Mouse (Mus musculus) gastrocnemius, postnatal 4 days (tissue): ENCODE measurements around the gene Olfr1200. TPM values are rescaled to one million over a fixed set of nuclear protein-coding genes. Genes with fewer than 3 reads are reported as not detected.

Experiments used
- DNase-seq, 2 experiments: peaks; one replicate each; pipeline ENCODE4 v3.0.0; 2021 to 2022; ENCODE audit warnings: low spot score in 2 of 2, mixed read lengths in 2 of 2
- long read RNA-seq, 2 experiments: library from polyadenylated mRNA; stranded (forward); transcript quantifications; one replicate each; pipeline ENCODE4 v2.0.0; 2021
- total RNA-seq, 2 experiments: library from RNA; stranded (reverse); gene quantifications; 2 replicates each; pipeline ENCODE4 v1.2.3; 2021

Gene Olfr1200
- not detected for total RNA-seq
- long read RNA-seq, experiment 1, result 0 reads
- long read RNA-seq, experiment 2, result 0 reads

GRCm38 (mm10) chr2:88770388-88770787 lies at the start of gene Olfr1200:
Gene Olfr1200, minus strand, starts transcription at chr2:88770488.
- DNase-seq, result no peak

GRCm38 (mm10) chr2:88814196-88814595 lies 43.9 kb upstream of the Olfr1200 start, which contains the start of gene Olfr1202:
Gene Olfr1202, plus strand, starts transcription at chr2:88814496.
- DNase-seq, result no peak

GRCm38 (mm10) chr2:88792736-88793135 lies 22.4 kb upstream of the Olfr1200 start, which contains the start of gene Olfr1201:
Gene Olfr1201, plus strand, starts transcription at chr2:88793036.
- no peak for DNase-seq

GRCm38 (mm10) chr2:88760369-88760768 lies 9.9 kb downstream of the Olfr1200 start, which contains the start of gene Olfr1199:
Gene Olfr1199, minus strand, starts transcription at chr2:88760469.
- DNase-seq, result no peak

- DNase-seq, result no peak
These were observed 19.0 kb downstream of the Olfr1200 start, which contains the start of gene Olfr1198 for GRCm38 (mm10) chr2:88751270-88751669. Gene Olfr1198, minus strand, starts transcription at chr2:88751370.

GRCm38 (mm10) chr2:88743379-88743778 lies 26.9 kb downstream of the Olfr1200 start:
- DNase-seq, result no peak

- no peak for DNase-seq
These were observed 38.0 kb downstream of the Olfr1200 start, which contains the start of gene Olfr1197 for GRCm38 (mm10) chr2:88732266-88732665. Gene Olfr1197, minus strand, starts transcription at chr2:88732366.

Other genes starting within 250 kb of the Olfr1200 start
- not detected for gene Olfr1188, start 213.6 kb downstream of the Olfr1200 start, total RNA-seq
- gene Olfr1189, start 184.0 kb downstream of the Olfr1200 start, total RNA-seq, result not detected
- gene Olfr1191-ps1, start 129.9 kb downstream of the Olfr1200 start, total RNA-seq, result not detected
- gene Olfr1192-ps1, start 122.0 kb downstream of the Olfr1200 start, total RNA-seq, result not detected
- gene Olfr1193, start 94.9 kb downstream of the Olfr1200 start, total RNA-seq, result not detected
- gene Olfr1195, start 81.3 kb downstream of the Olfr1200 start, total RNA-seq, result not detected
- gene Olfr1196, start 65.9 kb downstream of the Olfr1200 start, total RNA-seq, result not detected
- not detected for gene Olfr1197, start 38.1 kb downstream of the Olfr1200 start, total RNA-seq
- gene Olfr1198, start 19.1 kb downstream of the Olfr1200 start, total RNA-seq, result not detected
- not detected for gene Olfr1199, start 10.0 kb downstream of the Olfr1200 start, total RNA-seq
- gene Olfr1201, start 22.5 kb upstream of the Olfr1200 start, total RNA-seq, result not detected
- gene Olfr1202, start 44.0 kb upstream of the Olfr1200 start, total RNA-seq, result under 1 TPM in 1 of 2 experiments, not detected in 1; 0.07 TPM
- gene Olfr1205, start 59.2 kb upstream of the Olfr1200 start, total RNA-seq, result not detected
- not detected for gene Olfr1204, start 78.8 kb upstream of the Olfr1200 start, total RNA-seq
- not detected for gene Olfr1206, start 92.7 kb upstream of the Olfr1200 start, total RNA-seq
- gene Olfr1208, start 131.8 kb upstream of the Olfr1200 start, total RNA-seq, result not detected
- not detected for gene Olfr1209, start 144.7 kb upstream of the Olfr1200 start, total RNA-seq
- gene Olfr1211, start 167.6 kb upstream of the Olfr1200 start, total RNA-seq, result not detected
- not detected for gene Olfr1212, start 183.5 kb upstream of the Olfr1200 start, total RNA-seq
- not detected for gene Gm13762, start 209.8 kb upstream of the Olfr1200 start, total RNA-seq
- not detected for gene Olfr1214, start 222.2 kb upstream of the Olfr1200 start, total RNA-seq
- not detected for gene Olfr1215, start 236.5 kb upstream of the Olfr1200 start, total RNA-seq
- not detected for gene Olfr1216, start 247.9 kb upstream of the Olfr1200 start, total RNA-seq